10 mouse cellular contexts compared by ENCODE assay signal in genomic region chr12:77852595-77853577, GRCm38 (mm10).
DNase-seq lines count a peak whose midpoint lies in the region; ATAC-seq and TF ChIP-seq lines count a peak whose summit lies in the region.
"Had no signal": no experiment of that assay in that cellular context is flagged by ENCODE, and none has a peak within 500 bp of the region (broad histone marks: within the 10 kb centered on the region; RNA-seq: fewer than 3 reads in every experiment).

No protein-coding gene starts in this region.

- DNase-seq in intestine, embryonic 14.5 days (ENCODE audit: low spot score), result no peak
- peak; percentile 51 for DNase-seq in embryo, embryonic 11.5 days (ENCODE audit: low read depth, low spot score)
- DNase-seq in retina, postnatal 1 day, result peak; percentile 59
- DNase-seq in gastrocnemius, postnatal 10 days, result no peak
- no peak for DNase-seq in MN1 (ENCODE audit: low spot score)
- DNase-seq: kidney, adult 2 months; spleen, adult 18-20 months had no signal

- no peak overlapping the region for H3K4me3 ChIP-seq in intestine, embryonic 14.5 days (ENCODE audit: low read depth, low read length)
- H3K4me3 ChIP-seq in intestine, postnatal 0 days (ENCODE audit: low read depth, low read length), result no peak overlapping the region
- H3K4me3 ChIP-seq in hindbrain, embryonic 12.5 days, result no peak overlapping the region
- H3K4me3 ChIP-seq: neural tube, embryonic 13.5 days had no signal

- H3K27me3 ChIP-seq in intestine, embryonic 14.5 days (replicated peaks; ENCODE audit: control insufficient read depth, insufficient read depth, low read length), result no peaks in the 10 kb centered on the region
- H3K27me3 ChIP-seq in intestine, postnatal 0 days (replicated peaks; ENCODE audit: control insufficient read depth, insufficient read depth, low read length), result no peaks in the 10 kb centered on the region
- no peaks in the 10 kb centered on the region for H3K27me3 ChIP-seq in hindbrain, embryonic 12.5 days

- H3K9ac ChIP-seq in intestine, embryonic 14.5 days (ENCODE audit: low read length), result no peak overlapping the region
- no peak overlapping the region for H3K9ac ChIP-seq in intestine, postnatal 0 days (ENCODE audit: low read depth, low read length)
- H3K9ac ChIP-seq in hindbrain, embryonic 12.5 days, result no peak overlapping the region
- H3K9ac ChIP-seq: neural tube, embryonic 13.5 days had no signal

- WGBS in intestine, embryonic 14.5 days, result 26% methylated on average over 9 of the region's 9 CpGs
- WGBS in intestine, postnatal 0 days, result 26% methylated on average over 9 of the region's 9 CpGs
- 16% methylated on average over 9 of the region's 9 CpGs for WGBS in hindbrain, embryonic 12.5 days

- no peaks in the 10 kb centered on the region for H3K36me3 ChIP-seq in intestine, embryonic 14.5 days (ENCODE audit: control insufficient read depth, insufficient read depth, low read length)
- H3K36me3 ChIP-seq in intestine, postnatal 0 days (ENCODE audit: control insufficient read depth, insufficient read depth), result no peaks in the 10 kb centered on the region
- no peaks in the 10 kb centered on the region for H3K36me3 ChIP-seq in hindbrain, embryonic 12.5 days
- H3K36me3 ChIP-seq: neural tube, embryonic 13.5 days had no signal

- H3K4me2 ChIP-seq in intestine, embryonic 14.5 days (ENCODE audit: low read length), result no peak overlapping the region
- H3K4me2 ChIP-seq in intestine, postnatal 0 days (replicated peaks; ENCODE audit: low read depth), result no peak overlapping the region
- no peak overlapping the region for H3K4me2 ChIP-seq in hindbrain, embryonic 12.5 days (replicated peaks)
- H3K4me2 ChIP-seq: neural tube, embryonic 13.5 days had no signal

- H3K4me1 ChIP-seq in intestine, embryonic 14.5 days (replicated peaks; ENCODE audit: control insufficient read depth, insufficient read depth, low read length), result peaks cover 5% of the 10 kb centered on the region; the same call in 1 of the 2 replicates
- no peaks in the 10 kb centered on the region for H3K4me1 ChIP-seq in intestine, postnatal 0 days (replicated peaks; ENCODE audit: control insufficient read depth, insufficient read depth, low read length)
- peaks cover 23% of the 10 kb centered on the region for H3K4me1 ChIP-seq in hindbrain, embryonic 12.5 days

- 0 out of 2 replicates have a peak overlapping the region, but pooled peaks have one; percentile 18 for H3K27ac ChIP-seq in intestine, embryonic 14.5 days (ENCODE audit: low read depth)
- H3K27ac ChIP-seq in intestine, postnatal 0 days (ENCODE audit: low read depth, low read length), result no peak overlapping the region
- H3K27ac ChIP-seq in hindbrain, embryonic 12.5 days, result peak overlapping the region; percentile 44; the same call in 1 of the 2 replicates
- H3K27ac ChIP-seq: neural tube, embryonic 13.5 days had no signal

- no peak for TF ChIP-seq CTCF in intestine, postnatal 0 days (IDR thresholded peaks at IDR 0.05; ENCODE audit: low read depth)

- no peaks in the 10 kb centered on the region for H3K9me3 ChIP-seq in intestine, embryonic 14.5 days (ENCODE audit: control insufficient read depth, low read length)
- H3K9me3 ChIP-seq in intestine, postnatal 0 days (ENCODE audit: control insufficient read depth), result no peaks in the 10 kb centered on the region
- no peaks in the 10 kb centered on the region for H3K9me3 ChIP-seq in hindbrain, embryonic 12.5 days (replicated peaks)
- H3K9me3 ChIP-seq: neural tube, embryonic 13.5 days had no signal

- ATAC-seq in intestine, embryonic 14.5 days (replicated peaks; ENCODE audit: low FRiP score, low TSS enrichment, low read depth), result no peak
- ATAC-seq in intestine, postnatal 0 days, result no peak
- 0 out of 2 replicates have a peak, but pooled peaks have one; percentile 65 for ATAC-seq in hindbrain, embryonic 12.5 days (ENCODE audit: low FRiP score)

Comparison
In these comparisons a context has a peak if more than half of its experiments do, and no peak if none do; other contexts are left out.
1. DNase-seq: peak in embryo, embryonic 11.5 days (single experiment) and retina, postnatal 1 day (single experiment); none in intestine, embryonic 14.5 days (single experiment), gastrocnemius, postnatal 10 days (single experiment) and MN1 (single experiment).